Mouse (Mus musculus): ENCODE data around the gene Shisa4.

The Shisa4 gene

GRCm38 (mm10) chr1:135330578-135330977 is 44.5 kb downstream of the Shisa4 start:
- CTCF ChIA-PET = interaction anchor here in 3 of 4 experiments (0.5 to 0.7 kb wide), 4 partner anchors 13 to 259 kb away, joined by 3 to 7 read pairs (median 4); no protein-coding TSS in a partner anchor
- POLR2A ChIA-PET = interaction anchor here in 3 of 4 experiments (0.6 to 1.1 kb wide), 4 partner anchors 13 to 552 kb away, joined by 3 read pairs; no protein-coding TSS in a partner anchor

- CTCF ChIA-PET = no interaction called here
- POLR2A ChIA-PET = interaction anchor here in 1 of 4 experiments (1.0 to 1.6 kb wide), 3 partner anchors 8 to 55 kb away, joined by 3 to 4 read pairs (median 3); no protein-coding TSS in a partner anchor
Measured at GRCm38 (mm10) chr1:135328368-135328767, 46.7 kb downstream of the Shisa4 start.

GRCm38 (mm10) chr1:135325934-135326333 is 49.1 kb downstream of the Shisa4 start:
- ChIA-PET POLR2A (interaction anchor here (0.8 to 4.8 kb wide), 10 partner anchors 12 to 241 kb away, joined by 3 to 35 read pairs (median 4); partner anchors contain the start of genes Elf3 (in 2 of the 4) and Timm17a (in 2 of the 4)), CTCF (interaction anchor here in 2 of 4 experiments (0.6 to 1.3 kb wide), 4 partner anchors 15 to 43 kb away, joined by 3 to 9 read pairs (median 4); no protein-coding TSS in a partner anchor)

- CTCF ChIA-PET = interaction anchor here in 3 of 4 experiments (0.5 to 1.2 kb wide), 5 partner anchors 34 to 523 kb away, joined by 3 to 4 read pairs (median 3); no protein-coding TSS in a partner anchor
- POLR2A ChIA-PET = interaction anchor here (0.5 to 4.8 kb wide), 19 partner anchors 11 to 406 kb away, joined by 3 to 35 read pairs (median 3); partner anchors contain the start of genes Timm17a (in 3 of the 4), Elf3 (in 2 of the 4) and Rnpep (in 1 of the 4)
Measured at GRCm38 (mm10) chr1:135324571-135324970, 50.5 kb downstream of the Shisa4 start, which contains the start of gene Lmod1. Lmod1 (plus strand) TSS chr1:135324807.

GRCm38 (mm10) chr1:135323367-135323901 is 51.6 kb downstream of the Shisa4 start:
- ChIA-PET CTCF (no interaction called here), POLR2A (interaction anchor here in 3 of 4 experiments (0.5 to 4.8 kb wide), 15 partner anchors 10 to 186 kb away, joined by 3 to 35 read pairs (median 4); partner anchors contain the start of genes Timm17a (in 2 of the 3) and Elf3 (in 1 of the 3))

Measured in embryonic stem cell, embryonic (primary cell).